8 mouse cellular contexts compared by ENCODE assay signal in the genomic region with DNA sequence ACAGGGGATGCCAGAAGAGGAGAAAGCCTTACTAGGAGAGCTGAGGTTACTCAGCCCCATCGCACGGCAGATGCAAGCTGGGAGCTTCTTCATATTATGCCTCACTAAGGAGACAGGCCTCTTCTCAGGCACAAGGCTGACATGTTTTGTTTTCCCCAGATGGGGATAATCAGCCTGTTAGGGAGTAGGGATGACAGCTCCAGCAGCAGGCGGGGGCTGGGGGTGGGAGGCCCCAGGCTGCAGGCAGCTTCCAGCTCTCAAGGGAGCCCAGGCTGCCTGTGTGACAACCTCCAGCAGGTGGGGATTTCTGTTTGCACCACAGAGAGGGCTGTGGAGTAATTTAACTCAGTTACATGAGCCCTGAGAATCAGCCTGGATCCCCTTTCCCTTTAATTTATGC. TPM values are rescaled to one million over a fixed set of nuclear protein-coding genes. Genes with fewer than 3 reads are reported as not detected.
A peak's percentile ranks its signal among the peaks of the same experiment; 100 is the strongest.
DNase-seq lines count a peak whose midpoint lies in the region; ATAC-seq and TF ChIP-seq lines count a peak whose summit lies in the region.

No protein-coding gene starts in this region.

- H3K27me3 ChIP-seq in lung, embryonic 14.5 days (ENCODE audit: insufficient read depth, low read length): no peaks in the 10 kb centered on the region
- H3K27me3 ChIP-seq in lung, postnatal 0 days (replicated peaks; ENCODE audit: insufficient read depth, low read length): no peaks in the 10 kb centered on the region
- no peaks in the 10 kb centered on the region for H3K27me3 ChIP-seq in forebrain, postnatal 0 days (ENCODE audit: insufficient read depth, low read length)
- H3K27me3 ChIP-seq in neural tube, embryonic 12.5 days (replicated peaks): no peaks in the 10 kb centered on the region

- no peak overlapping the region for H3K27ac ChIP-seq in lung, embryonic 14.5 days (ENCODE audit: low read depth)
- no peak overlapping the region for H3K27ac ChIP-seq in lung, postnatal 0 days (ENCODE audit: low read length)
- peak overlapping the region; percentile 71 for H3K27ac ChIP-seq in forebrain, postnatal 0 days (ENCODE audit: low read depth, low read length)
- H3K27ac ChIP-seq in neural tube, embryonic 12.5 days: no peak overlapping the region

- no peaks in the 10 kb centered on the region for H3K36me3 ChIP-seq in lung, embryonic 14.5 days (ENCODE audit: insufficient read depth)
- H3K36me3 ChIP-seq in lung, postnatal 0 days (ENCODE audit: insufficient read depth, low read length): no peaks in the 10 kb centered on the region
- H3K36me3 ChIP-seq in forebrain, postnatal 0 days (ENCODE audit: insufficient read depth): no peaks in the 10 kb centered on the region
- H3K36me3 ChIP-seq in neural tube, embryonic 12.5 days: no peaks in the 10 kb centered on the region

- no peak overlapping the region for H3K4me3 ChIP-seq in lung, embryonic 14.5 days (ENCODE audit: low read depth, low read length)
- H3K4me3 ChIP-seq in lung, postnatal 0 days (ENCODE audit: low read depth, low read length): no peak overlapping the region
- no peak overlapping the region for H3K4me3 ChIP-seq in forebrain, postnatal 0 days (ENCODE audit: low read depth, low read length)
- H3K4me3 ChIP-seq in neural tube, embryonic 12.5 days: no peak overlapping the region

- no peak for TF ChIP-seq CTCF in lung, embryonic 14.5 days (IDR thresholded peaks at IDR 0.05; ENCODE audit: low read depth)
- no peak for TF ChIP-seq CTCF in lung, postnatal 0 days (IDR thresholded peaks at IDR 0.05)
- TF ChIP-seq CTCF in forebrain, postnatal 0 days (IDR thresholded peaks at IDR 0.05; ENCODE audit: low read depth): peak; percentile 29; the same call in 1 of the 2 replicates

- peak; percentile 61 for DNase-seq in lung, embryonic 14.5 days
- no peak for DNase-seq in lung, postnatal 0 days (ENCODE audit: low spot score)
- DNase-seq in forebrain, postnatal 0 days: peak; percentile 68
- DNase-seq in layer of hippocampus, adult 8-10 months (ENCODE audit: low spot score in 2 of 2): peak; percentile 71 to 78
- DNase-seq in thymus, postnatal 10 days (ENCODE audit: low spot score in 2 of 2): no peak
- DNase-seq in cerebellum, postnatal 36 days: no peak
- DNase-seq in spleen, postnatal 4 days (ENCODE audit: low spot score in 2 of 2): no peak

- peaks cover 5% of the 10 kb centered on the region; the same call in 1 of the 2 replicates for H3K4me1 ChIP-seq in lung, embryonic 14.5 days (ENCODE audit: insufficient read depth)
- no peaks in the 10 kb centered on the region for H3K4me1 ChIP-seq in lung, postnatal 0 days (ENCODE audit: insufficient read depth, low read depth, low read length)
- H3K4me1 ChIP-seq in forebrain, postnatal 0 days (ENCODE audit: insufficient read depth): peaks cover 24% of the 10 kb centered on the region; the same call in 1 of the 2 replicates
- peaks cover 30% of the 10 kb centered on the region for H3K4me1 ChIP-seq in neural tube, embryonic 12.5 days

- no peak overlapping the region for H3K9ac ChIP-seq in lung, embryonic 14.5 days
- H3K9ac ChIP-seq in lung, postnatal 0 days (replicated peaks; ENCODE audit: low read depth): no peak overlapping the region
- H3K9ac ChIP-seq in forebrain, postnatal 0 days: 0 out of 2 replicates have a peak overlapping the region, but pooled peaks have one; percentile 14
- H3K9ac ChIP-seq in neural tube, embryonic 12.5 days: no peak overlapping the region

- ATAC-seq in lung, embryonic 14.5 days (ENCODE audit: insufficient read depth): peak; percentile 88
- ATAC-seq in lung, postnatal 0 days: no peak; the same call in 1 of the 2 replicates
- peak; percentile 93 for ATAC-seq in forebrain, postnatal 0 days
- ATAC-seq in neural tube, embryonic 12.5 days (ENCODE audit: low FRiP score, low read depth): peak; percentile 56; the same call in 1 of the 2 replicates

- H3K4me2 ChIP-seq in lung, embryonic 14.5 days: no peak overlapping the region
- H3K4me2 ChIP-seq in lung, postnatal 0 days (replicated peaks; ENCODE audit: low read depth, low read length): no peak overlapping the region
- no peak overlapping the region for H3K4me2 ChIP-seq in forebrain, postnatal 0 days (ENCODE audit: low read depth)
- no peak overlapping the region for H3K4me2 ChIP-seq in neural tube, embryonic 12.5 days (replicated peaks)

- no peak for TF ChIP-seq EP300 in lung, postnatal 0 days (IDR thresholded peaks at IDR 0.05)

- H3K9me3 ChIP-seq in lung, embryonic 14.5 days (ENCODE audit: low read depth, low read length): no peaks in the 10 kb centered on the region
- no peaks in the 10 kb centered on the region for H3K9me3 ChIP-seq in lung, postnatal 0 days (ENCODE audit: low read length)
- no peaks in the 10 kb centered on the region for H3K9me3 ChIP-seq in forebrain, postnatal 0 days (ENCODE audit: low read length)
- no peaks in the 10 kb centered on the region for H3K9me3 ChIP-seq in neural tube, embryonic 12.5 days

- 28% methylated on average over 3 of the region's 3 CpGs for WGBS in lung, embryonic 14.5 days
- WGBS in lung, postnatal 0 days: 22% methylated on average over 3 of the region's 3 CpGs
- WGBS in forebrain, postnatal 0 days: 4% methylated on average over 3 of the region's 3 CpGs
- 17% methylated on average over 3 of the region's 3 CpGs for WGBS in neural tube, embryonic 12.5 days

RNA-seq across cellular contexts. Expression of a gene that starts 17.4 kb away (rescaled TPM):
- polyA plus RNA-seq in lung, embryonic 14.5 days (2014; fragmentation: Nextera tagmentation; extraction: Ambion mirVana): 0.60 and 0.61 TPM in 2 replicates
- polyA plus RNA-seq in lung, postnatal 0 days (2015; fragmentation: Nextera tagmentation; extraction: Ambion mirVana): 0.11 and 0.23 TPM in 2 replicates
- 91.8 and 120 TPM in 2 replicates for total RNA-seq in forebrain, postnatal 0 days (2014; rRNA removed)
- polyA plus RNA-seq in forebrain, postnatal 0 days (2015; fragmentation: Nextera tagmentation; extraction: Ambion mirVana): 30.3 and 43.4 TPM in 2 replicates
- total RNA-seq in layer of hippocampus, adult 8-10 months (2022): 100 to 1,000 TPM; 130 to 163 (median 141) TPM
- polyA plus RNA-seq in neural tube, embryonic 12.5 days (2016; fragmentation: Nextera tagmentation; extraction: Ambion mirVana): 30.9 and 33.3 TPM in 2 replicates

RNA-seq across cellular contexts. Expression of a gene that starts 58.3 kb away (rescaled TPM):
- polyA plus RNA-seq in lung, embryonic 14.5 days (2014; fragmentation: Nextera tagmentation; extraction: Ambion mirVana): not detected in 2 replicates
- polyA plus RNA-seq in lung, postnatal 0 days (2015; fragmentation: Nextera tagmentation; extraction: Ambion mirVana): 0.12 TPM in 1 of 2 replicates, not detected in the other
- not detected in 2 replicates for total RNA-seq in forebrain, postnatal 0 days (2014; rRNA removed)
- polyA plus RNA-seq in forebrain, postnatal 0 days (2015; fragmentation: Nextera tagmentation; extraction: Ambion mirVana): not detected in 2 replicates
- not detected for total RNA-seq in layer of hippocampus, adult 8-10 months (2022)
- polyA plus RNA-seq in neural tube, embryonic 12.5 days (2016; fragmentation: Nextera tagmentation; extraction: Ambion mirVana): not detected in 2 replicates

Comparison
In these comparisons a context has a peak if more than half of its experiments do, and no peak if none do; other contexts are left out.
1. DNase-seq: peak in lung, embryonic 14.5 days (single experiment), forebrain, postnatal 0 days (single experiment) and layer of hippocampus, adult 8-10 months (2 of 2); none in lung, postnatal 0 days (single experiment), thymus, postnatal 10 days (0 of 2), cerebellum, postnatal 36 days (0 of 2) and spleen, postnatal 4 days (0 of 2).
2. RNA of a gene that starts 17.4 kb away (polyA plus RNA-seq): 30.3 to 43.4 TPM in forebrain, postnatal 0 days and 30.9 to 33.3 TPM in neural tube, embryonic 12.5 days; 0.60 to 0.61 TPM in lung, embryonic 14.5 days and 0.11 to 0.23 TPM in lung, postnatal 0 days; every median in the first group is over 10 times any median in the second.